Mouse (Mus musculus) gastrocnemius, postnatal 10 days (tissue): ENCODE measurements around the gene Hoxa6. TPM values are rescaled to one million over a fixed set of nuclear protein-coding genes. Genes with fewer than 3 reads are reported as not detected.

Experiments used
- DNase-seq: peaks from one replicate; pipeline ENCODE4 v3.0.0; 2021; ENCODE audit warnings: mixed read lengths
- microRNA-seq, 2 experiments: library from miRNA; unstranded; fragments of <30 nt; microRNA quantifications; one replicate each; pipeline ENCODE4 v1.2.0; 2021
- total RNA-seq, 2 experiments: library from RNA; stranded (reverse); gene quantifications; 2 replicates each; pipeline ENCODE4 v1.2.3; 2021

Hoxa6 gene
- total RNA-seq, 2 experiments from 2014 or later = 1.6 to 2.2 TPM

DNA sequence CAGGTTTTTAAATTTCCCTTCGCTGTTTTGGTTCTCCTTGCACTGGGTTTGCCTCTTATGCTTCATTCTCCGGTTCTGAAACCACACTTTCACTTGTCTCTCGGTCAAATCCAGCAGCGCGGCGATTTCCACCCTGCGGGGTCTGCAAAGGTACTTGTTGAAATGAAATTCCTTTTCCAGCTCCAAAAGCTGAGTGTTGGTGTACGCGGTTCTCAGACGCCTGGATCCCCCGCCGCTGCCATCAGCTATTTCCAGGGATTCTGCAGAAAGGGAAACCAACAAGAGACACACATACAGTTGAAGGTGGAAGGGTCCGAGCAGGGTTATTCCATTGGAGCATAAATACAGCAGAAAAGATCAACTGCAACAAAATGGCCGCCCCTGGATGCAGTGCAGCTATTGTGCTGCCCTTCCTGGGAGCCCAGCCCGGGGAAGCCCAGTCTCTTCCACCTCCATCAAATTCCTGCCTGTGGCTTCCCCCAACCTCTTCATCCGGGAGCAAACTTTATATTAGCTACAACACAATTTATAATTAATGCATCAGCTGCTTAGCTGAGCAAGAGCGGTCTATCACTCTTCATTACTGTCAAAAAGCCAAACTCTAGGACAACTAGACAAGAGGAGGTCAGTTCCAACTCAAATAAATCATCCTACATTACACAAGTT is 45.0 kb downstream of the Hoxa6 start:
- no peak for DNase-seq

- no peak for DNase-seq
Measured at GRCm38 (mm10) chr6:52162611-52163365, 45.7 kb downstream of the Hoxa6 start.

DNA sequence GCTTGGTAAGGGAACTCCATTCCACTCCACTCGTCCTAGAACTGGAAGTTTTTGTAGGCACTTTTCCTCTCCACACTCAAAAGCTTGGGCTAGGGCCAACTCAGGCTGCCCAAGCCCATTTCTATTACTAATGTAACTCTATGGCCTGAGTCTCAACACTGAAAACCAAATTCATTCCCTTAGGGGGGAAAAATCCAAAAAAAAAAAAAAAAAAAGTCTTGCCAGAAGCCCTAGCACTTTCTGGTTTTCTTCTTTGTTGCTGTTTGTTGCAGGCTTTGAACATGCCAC is 46.5 kb downstream of the Hoxa6 start:
- no peak for DNase-seq

- no peak for DNase-seq
Measured at GRCm38 (mm10) chr6:52161336-52162092, 47.0 kb downstream of the Hoxa6 start.

DNA sequence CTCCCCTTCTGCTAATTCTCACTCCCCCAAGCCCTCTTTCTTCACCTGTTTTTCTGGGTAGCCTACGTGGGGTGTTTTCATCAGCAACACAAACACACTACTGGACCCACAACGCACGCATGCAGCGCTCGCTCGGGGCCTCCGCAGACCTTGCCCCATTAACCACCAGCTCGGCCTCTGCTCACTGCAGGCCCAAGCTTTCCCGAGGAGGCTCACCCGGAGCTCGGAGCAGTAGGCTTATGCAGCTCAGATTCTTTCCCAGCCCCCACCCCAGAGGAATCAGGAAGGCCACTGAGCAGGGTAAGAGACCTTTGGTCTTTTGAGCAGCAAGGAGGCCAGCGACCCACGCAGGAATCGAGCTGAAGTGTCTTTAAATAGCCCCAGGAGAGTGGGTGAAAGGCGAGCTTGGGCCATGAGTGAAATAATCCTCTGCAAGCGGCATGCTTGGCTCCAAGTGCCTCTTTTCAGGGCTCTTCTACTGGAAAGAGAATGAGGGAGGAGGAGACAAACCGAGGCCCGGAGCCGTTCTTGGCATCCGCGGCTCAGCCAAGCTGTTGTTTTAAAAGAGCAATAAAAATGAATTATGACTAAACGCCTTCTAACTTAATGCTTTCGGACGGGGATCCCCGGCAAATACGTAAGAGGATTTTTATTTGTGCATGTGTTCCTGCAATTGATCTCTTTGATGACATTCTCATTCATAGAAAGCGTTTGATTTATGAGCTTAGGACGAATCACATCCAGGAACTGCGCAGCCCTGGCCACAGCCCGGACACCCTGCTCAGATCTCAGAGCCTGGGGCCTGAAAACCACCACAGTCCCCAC is 47.8 kb downstream of the Hoxa6 start:
- DNase-seq = no peak

DNA sequence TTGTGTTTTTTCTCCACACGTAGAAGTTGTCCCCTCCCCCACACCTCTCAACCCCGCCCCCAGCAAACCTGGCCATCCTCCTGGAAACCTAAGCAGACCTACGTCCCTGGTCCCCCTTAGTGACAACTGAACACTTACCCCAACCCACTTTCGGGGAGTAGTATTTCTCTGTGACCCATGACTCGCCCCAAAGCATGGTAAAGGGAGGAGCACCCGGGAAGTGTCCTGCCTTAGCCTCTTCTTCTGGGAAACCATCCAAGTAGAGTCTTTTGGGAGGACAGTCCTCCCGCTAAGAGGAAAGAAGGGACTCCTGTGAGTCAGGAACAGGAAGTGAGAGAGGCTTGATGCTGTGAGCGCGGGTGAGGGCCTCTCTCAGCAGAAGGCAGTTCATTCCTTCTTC is 48.5 kb downstream of the Hoxa6 start:
- no peak for DNase-seq

DNA sequence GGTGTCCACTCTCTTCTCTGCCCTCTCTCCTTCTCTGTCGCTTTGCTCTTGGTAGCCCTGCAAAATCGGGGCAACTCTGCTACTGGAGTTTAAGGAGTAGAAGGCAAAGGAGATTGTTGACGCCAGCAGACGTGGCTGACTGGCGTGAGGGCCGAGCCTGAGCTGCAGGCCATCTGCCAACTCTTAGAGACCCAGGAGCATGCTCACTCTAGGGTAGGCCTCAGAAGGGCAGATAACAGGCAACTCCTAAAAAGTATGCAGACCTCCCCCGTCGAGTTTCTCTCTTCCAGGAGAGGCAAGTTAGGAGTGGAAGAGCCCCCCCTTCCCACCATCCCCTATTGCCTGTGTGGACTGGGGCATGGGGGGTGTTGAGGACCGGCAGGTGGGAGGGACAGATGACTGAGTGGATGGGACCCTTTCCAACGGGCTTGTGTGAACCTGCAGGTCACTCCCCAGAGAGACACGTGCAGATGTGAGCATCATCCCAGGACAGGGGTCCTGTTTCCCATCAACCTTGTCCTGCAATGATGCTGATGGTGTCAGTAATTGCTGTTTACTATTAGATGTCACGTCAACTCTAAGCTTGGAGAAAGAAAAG is 49.3 kb downstream of the Hoxa6 start:
- no peak for DNase-seq

GRCm38 (mm10) chr6:52158276-52159051 is 50.1 kb downstream of the Hoxa6 start, which contains the start of gene Hoxa1:
TSS of gene Hoxa1 (minus strand) at chr6:52158317.
- peak; percentile 67 for DNase-seq

- no peak for DNase-seq
Measured at GRCm38 (mm10) chr6:52157466-52158275, 50.9 kb downstream of the Hoxa6 start.

DNA sequence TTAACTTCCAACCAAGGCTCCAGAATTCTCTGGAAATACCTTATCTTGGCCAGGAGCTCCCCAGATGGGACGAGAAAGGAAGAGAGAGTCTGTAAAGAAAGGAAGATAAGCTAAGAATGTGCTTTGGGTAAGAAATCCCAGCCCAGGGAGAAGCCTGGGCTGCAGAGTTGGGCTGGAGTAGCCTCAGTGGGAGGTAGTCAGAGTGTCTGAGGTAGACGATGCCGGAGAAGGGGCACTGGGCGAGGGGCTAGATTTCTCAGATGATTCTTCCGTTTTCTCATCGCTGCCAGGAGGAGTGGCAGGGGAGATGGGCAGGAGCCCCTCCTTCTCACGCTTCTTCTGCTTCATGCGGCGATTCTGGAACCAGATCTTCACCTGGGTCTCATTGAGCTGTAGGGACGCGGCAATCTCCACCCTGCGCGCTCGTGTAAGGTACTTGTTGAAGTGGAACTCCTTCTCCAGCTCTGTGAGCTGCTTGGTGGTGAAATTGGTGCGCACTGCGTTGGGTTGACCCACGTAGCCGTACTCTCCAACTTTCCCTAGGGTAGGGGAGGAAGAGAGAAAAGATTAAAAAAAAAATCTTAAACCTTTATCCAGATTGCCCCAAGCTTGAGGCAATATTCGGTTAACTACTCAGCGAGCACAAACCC is 51.8 kb downstream of the Hoxa6 start:
- DNase-seq = no peak

Small RNA genes lying within 50 kb of the gene (microRNA-seq; reads per million reads assigned to microRNA genes)
- gene Mir196b = 9,254 to 10,330 reads per million in 2 experiments

Other genes starting within 250 kb of the Hoxa6 start
- 1 to 10 TPM; 6.1 to 9.1 TPM for gene Skap2, start 196.2 kb downstream of the Hoxa6 start, total RNA-seq
- under 1 TPM in 1 of 2 experiments, not detected in 1; 0.18 TPM for gene Hoxa1, start 50.4 kb downstream of the Hoxa6 start, total RNA-seq
- gene Hoxa2, start 43.9 kb downstream of the Hoxa6 start, total RNA-seq = 1 to 10 TPM in 1 of 2 experiments, under 1 TPM in 1; 0.87 to 1.4 TPM
- gene 5730596B20Rik, start 31.2 kb downstream of the Hoxa6 start, total RNA-seq = under 1 TPM; 0.12 to 0.25 TPM
- gene Hoxa4, start 17.0 kb downstream of the Hoxa6 start, total RNA-seq = 1 to 10 TPM; 7.5 to 8.5 TPM
- gene Hoxa5, start 4.1 kb downstream of the Hoxa6 start, total RNA-seq = 1 to 10 TPM; 2.6 to 3.7 TPM
- gene Hoxa3, start 4.6 kb upstream of the Hoxa6 start, total RNA-seq = 1 to 10 TPM; 2.0 to 5.0 TPM
- not detected for gene Gm28308, start 4.6 kb upstream of the Hoxa6 start, total RNA-seq
- gene Hoxa7, start 13.1 kb upstream of the Hoxa6 start, total RNA-seq = 1 to 10 TPM; 9.4 to 9.7 TPM
- 10 to 100 TPM in 1 of 2 experiments, 1 to 10 TPM in 1; 7.8 to 11.2 TPM for gene Hoxa9, start 22.4 kb upstream of the Hoxa6 start, total RNA-seq
- 10 to 100 TPM; 30.2 to 30.8 TPM for gene Hoxa10, start 32.1 kb upstream of the Hoxa6 start, total RNA-seq
- 1 to 10 TPM; 4.4 to 5.6 TPM for gene Hoxa11, start 37.1 kb upstream of the Hoxa6 start, total RNA-seq
- 1 to 10 TPM; 1.3 to 1.6 TPM for gene Hoxa13, start 52.2 kb upstream of the Hoxa6 start, total RNA-seq
- not detected for gene Evx1, start 104.8 kb upstream of the Hoxa6 start, total RNA-seq